In genomic region chr14:26637851-26638707, GRCm38 (mm10) we compare ENCODE assay signal across 8 mouse cellular contexts. TPM values are rescaled to one million over a fixed set of nuclear protein-coding genes. Genes with fewer than 3 reads are reported as not detected.
DNase-seq lines count a peak whose midpoint lies in the region; ATAC-seq and TF ChIP-seq lines count a peak whose summit lies in the region.

Arf4 (plus strand) TSS chr14:26638074.

- peak within 1 kb of the TSS; percentile 95 for H3K4me2 ChIP-seq in hindbrain, embryonic 13.5 days

- POLR2A ChIA-PET in Patski (lab: Charles Lee): interaction anchor here (0.6 to 1.6 kb wide), 4 partner anchors 10 to 49 kb away, joined by 3 to 4 read pairs (median 3); no protein-coding TSS in a partner anchor

- no peaks in the 10 kb centered on the region for H3K27me3 ChIP-seq in Patski
- H3K27me3 ChIP-seq in hindbrain, embryonic 13.5 days: no peaks in the 10 kb centered on the region

- in situ Hi-C loops in Patski (cut with MboI; ENCODE audit: low pct_unique_long_range_greater_than_20kb): no loop called here

- peak within 1 kb of the TSS; percentile 97 for H3K9ac ChIP-seq in hindbrain, embryonic 13.5 days

- peak within 1 kb of the TSS; percentile 93 for H3K4me3 ChIP-seq in hindbrain, embryonic 13.5 days

- WGBS in hindbrain, embryonic 13.5 days: under 1% methylated on average over 79 of the region's 83 CpGs

- peak within 1 kb of the TSS; percentile 98 for H3K27ac ChIP-seq in hindbrain, embryonic 13.5 days

- peaks cover 30% of the 10 kb centered on the region for H3K4me1 ChIP-seq in hindbrain, embryonic 13.5 days (replicated peaks)

- peak; percentile 99 for ATAC-seq in Patski
- ATAC-seq in hindbrain, embryonic 13.5 days (ENCODE audit: low FRiP score): peak; percentile 99

- peak; percentile 94 for DNase-seq in Patski (ENCODE audit: low read depth, low spot score)
- peak; percentile 98 to 99 for DNase-seq in cerebellum, postnatal 14 days
- DNase-seq in frontal cortex, postnatal 14 days (ENCODE audit: low spot score in 2 of 2): peak; percentile 97 to 98
- DNase-seq in layer of hippocampus, postnatal 25 days (ENCODE audit: extremely low spot score in 1 of 2, low spot score in 1 of 2): peak; percentile 92 to 95
- DNase-seq in lung, postnatal 25 days (ENCODE audit: low spot score): peak; percentile 99
- peak; percentile 98 for DNase-seq in retina, embryonic 14.5 days (ENCODE audit: low spot score)
- peak; percentile 96 for DNase-seq in thymus, postnatal 4 days

- H3K36me3 ChIP-seq in hindbrain, embryonic 13.5 days: no peaks in the 10 kb centered on the region

- TF ChIP-seq CTCF in Patski (IDR thresholded peaks at IDR 0.05): no peak

- no peaks in the 10 kb centered on the region for H3K9me3 ChIP-seq in hindbrain, embryonic 13.5 days

- CTCF ChIA-PET in Patski (lab: Charles Lee): interaction anchor here (0.9 to 2.2 kb wide), 3 partner anchors 11 to 151 kb away, joined by 3 to 7 read pairs (median 6); no protein-coding TSS in a partner anchor

RNA-seq across cellular contexts. Expression of gene Arf4, which starts in this region (rescaled TPM):
- 302 TPM for polyA plus RNA-seq in Patski (2021)
- polyA plus RNA-seq in hindbrain, embryonic 13.5 days (2015; fragmentation: Nextera tagmentation; extraction: Ambion mirVana): 586 and 604 TPM in 2 replicates
- 100 to 1,000 TPM; 118 to 130 TPM for total RNA-seq in layer of hippocampus, postnatal 25 days (2021)

Comparison
In these comparisons a context has a peak if more than half of its experiments do, and no peak if none do; other contexts are left out.
1. Peak in every context shown above with its lines: DNase-seq, ATAC-seq, H3K4me3 ChIP-seq and H3K27ac ChIP-seq.